Mouse (Mus musculus) embryonic fibroblast, embryonic 13.5 days (primary cell): Measurements from ENCODE around the gene Wdr43.

Experiments
- CTCF ChIP-seq: IDR thresholded peaks from 2 replicates; pipeline ENCODE4 v1.5.1; 2011; ENCODE audit warnings: mild to moderate bottlenecking, control low read depth, low read length, moderate library complexity, borderline replicate concordance; ENCODE audit not compliant: insufficient read depth
- POLR2A ChIP-seq: IDR thresholded peaks from 2 replicates; pipeline ENCODE4 v1.6.1; 2011; ENCODE audit warnings: low read depth, mild to moderate bottlenecking, control low read depth, low read length, moderate library complexity

DNA sequence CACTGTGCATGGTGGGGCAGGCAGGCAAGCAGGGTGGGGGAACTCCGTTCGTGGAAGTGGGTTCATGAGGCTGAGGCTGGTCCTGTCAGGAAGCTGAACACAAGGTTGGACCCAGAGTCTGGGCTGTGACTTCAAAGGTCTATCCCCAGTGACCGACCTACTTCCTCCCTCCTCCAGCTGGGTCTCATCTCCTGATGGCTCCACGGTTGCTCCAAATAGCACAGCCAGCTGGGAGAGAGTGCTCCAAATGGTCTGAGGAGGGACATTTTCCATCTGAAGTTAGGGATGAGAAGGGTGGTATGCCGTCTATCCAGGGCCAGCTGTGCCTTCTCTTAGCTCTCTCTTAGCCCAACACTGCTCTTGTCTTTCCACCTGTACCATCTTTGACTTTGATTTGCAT is 74.2 kb downstream of the Wdr43 start:
- TF ChIP-seq POLR2A (no peak), CTCF (no peak)
